Mouse (Mus musculus) liver, embryonic 14.5 days (tissue): ENCODE measurements around the gene Pigv. TPM values are rescaled to one million over a fixed set of nuclear protein-coding genes. Genes with fewer than 3 reads are reported as not detected.

Experiments used
- ATAC-seq: fragments of 200-750 bp; cut with Nextera tagmentation; 2 replicates; pipeline ENCODE4 v1.8.0; 2017; ENCODE audit warnings: moderate number of reproducible peaks, mild to moderate bottlenecking, moderate library complexity; ENCODE audit not compliant: insufficient read depth
- DNase-seq, 3 experiments: peaks; one replicate each; pipeline ENCODE4 v3.0.0-alpha.2; 2012 to 2013; ENCODE audit warnings: low read depth in 3 of 3, low spot score in 3 of 3
- H3K27ac ChIP-seq: fragments of 300-500 bp; sonication (generic); 2 replicates; pipeline ENCODE4 v1.5.1; 2014; ENCODE audit warnings: moderate library complexity, mild to moderate bottlenecking, control low read depth, inconsistent platforms
- H3K27me3 ChIP-seq: fragments of 300-500 bp; sonication (generic); 2 replicates; pipeline ENCODE4 v1.6.1; 2014; ENCODE audit warnings: mild to moderate bottlenecking, low read length, moderate library complexity; ENCODE audit not compliant: control insufficient read depth, insufficient read depth
- H3K36me3 ChIP-seq: fragments of 300-500 bp; sonication (generic); replicated peaks from 2 replicates; pipeline ENCODE4 v1.6.1; 2014; ENCODE audit warnings: low read depth; ENCODE audit not compliant: control insufficient read depth, insufficient read depth
- H3K4me1 ChIP-seq, 2 experiments: fragments of 200-500 bp in 1 of 2; fragments of 300-500 bp in 1 of 2; sonication (generic) in 1 of 2; replicated peaks; 2 replicates each; pipeline ENCODE4 v1.6.1; 2012 to 2014; ENCODE audit warnings: antibody characterized with exemption in 1 of 2, inconsistent platforms in 1 of 2, low read length in 1 of 2; ENCODE audit not compliant: control insufficient read depth in 2 of 2, insufficient read depth in 2 of 2
- H3K4me2 ChIP-seq: fragments of 300-500 bp; sonication (generic); 2 replicates; pipeline ENCODE4 v1.6.1; 2014; ENCODE audit warnings: low read depth, mild to moderate bottlenecking, control low read depth, moderate library complexity
- H3K4me3 ChIP-seq, 2 experiments: fragments of 200-500 bp in 1 of 2; fragments of 300-500 bp in 1 of 2; sonication (generic) in 1 of 2; 2 replicates each; pipeline ENCODE4 v1.5.1; 2012 to 2014; ENCODE audit warnings: low read depth in 2 of 2, low read length in 2 of 2, mild to moderate bottlenecking in 2 of 2, control low read depth in 1 of 2, inconsistent platforms in 1 of 2, moderate library complexity in 1 of 2; ENCODE audit not compliant: insufficient read depth in 1 of 2
- H3K9ac ChIP-seq: fragments of 300-500 bp; sonication (generic); replicated peaks from 2 replicates; pipeline ENCODE4 v1.6.1; 2014; ENCODE audit warnings: mild to moderate bottlenecking, control low read depth, moderate library complexity
- H3K9me3 ChIP-seq: fragments of 300-500 bp; sonication (generic); 2 replicates; pipeline ENCODE4 v1.6.1; 2016; ENCODE audit warnings: low read length, mixed read lengths; ENCODE audit not compliant: control insufficient read depth
- CTCF ChIP-seq: IDR thresholded peaks from 2 replicates; pipeline ENCODE4 v1.5.1; 2016; ENCODE audit warnings: antibody characterized with exemption, low read depth, control low read depth
- EP300 ChIP-seq: IDR thresholded peaks from 2 replicates; pipeline ENCODE4 v1.6.1; 2016; ENCODE audit warnings: antibody characterized with exemption, low read depth
- WGBS: fragments of 180-500 bp; shearing (Covaris S2); extraction: QIAGEN DNeasy Blood & Tissue Kit; methylation state at CpG from one replicate; pipeline ENCODE4 v1.1.7; 2014; ENCODE audit not compliant: insufficient replicate concordance; 5-methylcytosine and 5-hydroxymethylcytosine counted together
- polyA plus RNA-seq, 2 experiments: library from polyadenylated mRNA; depleted of rRNA in 1 of 2; stranded (reverse) in 1 of 2; unstranded in 1 of 2; fragments of >200 nt; fragmentation: Nextera tagmentation in 1 of 2; extraction: Ambion mirVana in 1 of 2; gene quantifications; 2 replicates each; pipeline versions ENCODE4 v1.2.1 to v1.2.3; 2012 to 2014

Gene Pigv
- polyA plus RNA-seq, 2 experiments: 3.1 to 3.3 TPM

GRCm38 (mm10) chr4:133669652-133670210 lies 2.7 kb downstream of the Pigv start:
- no peaks in the 10 kb centered on the region for H3K27me3 ChIP-seq
- no peak overlapping the region for H3K4me3 ChIP-seq
- ATAC-seq (no peak), DNase-seq (no peak)
- no peak overlapping the region for H3K9ac ChIP-seq
- H3K27ac ChIP-seq: no peak overlapping the region
- H3K36me3 ChIP-seq: no peaks in the 10 kb centered on the region
- no peak overlapping the region for H3K4me2 ChIP-seq
- H3K9me3 ChIP-seq: no peaks in the 10 kb centered on the region
- peaks cover 24 to 35% of the 10 kb centered on the region in 2 experiments for H3K4me1 ChIP-seq
- WGBS: 57% methylated on average over 6 of the region's 6 CpGs
- TF ChIP-seq CTCF (peak; percentile 47), EP300 (no peak)

- H3K9me3 ChIP-seq: no peaks in the 10 kb centered on the region
- H3K4me2 ChIP-seq: no peak overlapping the region
- H3K27ac ChIP-seq: no peak overlapping the region
- TF ChIP-seq CTCF: no peak
- no peak for TF ChIP-seq EP300
- peaks cover 15 to 23% of the 10 kb centered on the region in 2 experiments for H3K4me1 ChIP-seq
- H3K9ac ChIP-seq: no peak overlapping the region
- DNase-seq: no peak
- no peak overlapping the region for H3K4me3 ChIP-seq
- 63% methylated on average over 3 of the region's 3 CpGs for WGBS
- no peaks in the 10 kb centered on the region for H3K27me3 ChIP-seq
- ATAC-seq: no peak
- H3K36me3 ChIP-seq: no peaks in the 10 kb centered on the region
Observed at GRCm38 (mm10) chr4:133668537-133668936, 3.9 kb downstream of the Pigv start.

DNA sequence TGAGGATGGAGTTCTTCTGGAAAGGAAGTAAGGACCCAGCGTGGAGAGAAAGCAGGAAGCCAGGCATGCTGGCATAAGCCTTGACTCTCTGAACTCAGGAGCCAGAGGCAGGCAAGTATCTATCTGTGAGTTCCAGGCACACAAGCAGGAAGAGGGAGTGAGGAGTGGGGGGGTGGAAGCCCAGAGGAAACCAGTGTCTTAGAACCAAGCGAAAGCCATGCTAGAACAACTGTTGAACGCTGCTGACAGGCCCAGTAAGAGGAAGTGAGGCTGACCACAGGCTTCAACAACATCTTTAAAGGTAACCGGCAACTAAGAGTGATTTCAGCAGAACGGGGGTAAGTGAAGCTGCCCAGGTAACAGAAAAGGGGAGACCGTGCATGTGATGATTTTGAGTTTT lies 6.2 kb downstream of the Pigv start:
- Histone ChIP-seq H3K9me3 (no peaks in the 10 kb centered on the region), H3K27me3 (no peaks in the 10 kb centered on the region), H3K9ac (no peak overlapping the region), H3K4me2 (no peak overlapping the region), H3K4me3 (no peak overlapping the region), H3K36me3 (no peaks in the 10 kb centered on the region), H3K27ac (no peak overlapping the region), H3K4me1 (peaks cover 5 to 11% of the 10 kb centered on the region in 2 experiments)
- no peak for ATAC-seq
- no peak for TF ChIP-seq CTCF
- no peak for TF ChIP-seq EP300
- WGBS: 31% methylated on average over 6 of the region's 6 CpGs
- no peak for DNase-seq

- DNase-seq: no peak
- H3K27ac ChIP-seq: no peak overlapping the region
- no peak overlapping the region for H3K4me2 ChIP-seq
- H3K36me3 ChIP-seq: no peaks in the 10 kb centered on the region
- H3K27me3 ChIP-seq: no peaks in the 10 kb centered on the region
- H3K4me3 ChIP-seq: no peak overlapping the region
- TF ChIP-seq CTCF: no peak
- TF ChIP-seq EP300: no peak
- 55% methylated on average over 11 of the region's 11 CpGs for WGBS
- H3K9me3 ChIP-seq: no peaks in the 10 kb centered on the region
- H3K9ac ChIP-seq: no peak overlapping the region
- no peak for ATAC-seq
- peaks cover 2 to 10% of the 10 kb centered on the region in 2 experiments; a peak in 2 of 4 replicates for H3K4me1 ChIP-seq
Observed at GRCm38 (mm10) chr4:133665118-133665517, 7.3 kb downstream of the Pigv start.

GRCm38 (mm10) chr4:133662945-133663344 lies 9.5 kb downstream of the Pigv start:
- H3K9ac ChIP-seq: no peak overlapping the region
- H3K4me3 ChIP-seq: no peak overlapping the region
- H3K4me1 ChIP-seq: peaks cover 4 to 21% of the 10 kb centered on the region in 2 experiments; a peak in 3 of 4 replicates
- 64% methylated on average over 8 of the region's 8 CpGs for WGBS
- H3K27ac ChIP-seq: no peak overlapping the region
- H3K27me3 ChIP-seq: no peaks in the 10 kb centered on the region
- ATAC-seq: no peak
- no peak for DNase-seq
- no peaks in the 10 kb centered on the region for H3K36me3 ChIP-seq
- no peak overlapping the region for H3K4me2 ChIP-seq
- TF ChIP-seq CTCF: no peak
- TF ChIP-seq EP300: no peak
- H3K9me3 ChIP-seq: no peaks in the 10 kb centered on the region
